Mouse (Mus musculus) embryonic facial prominence, embryonic 13.5 days (tissue): ENCODE measurements around the gene Phkb. TPM values are rescaled to one million over a fixed set of nuclear protein-coding genes. Genes with fewer than 3 reads are reported as not detected.

ENCODE experiments used
- ATAC-seq: fragments of 200-750 bp; cut with Nextera tagmentation; 2 replicates; pipeline ENCODE4 v1.8.0; 2017; ENCODE audit warnings: low read depth; ENCODE audit not compliant: insufficient number of reproducible peaks, insufficient read depth, low FRiP score, low TSS enrichment
- H3K27ac ChIP-seq: fragments of 300-500 bp; sonication (generic); 2 replicates; pipeline ENCODE4 v1.5.1; 2015; ENCODE audit warnings: moderate library complexity, mild to moderate bottlenecking, inconsistent platforms
- H3K27me3 ChIP-seq: fragments of 300-500 bp; sonication (generic); 2 replicates; pipeline ENCODE4 v1.6.1; 2015; ENCODE audit warnings: mild to moderate bottlenecking, inconsistent platforms
- H3K36me3 ChIP-seq: fragments of 300-500 bp; sonication (generic); 2 replicates; pipeline ENCODE4 v1.6.1; 2015; ENCODE audit warnings: mild to moderate bottlenecking, inconsistent platforms
- H3K4me1 ChIP-seq: fragments of 300-500 bp; sonication (generic); 2 replicates; pipeline ENCODE4 v1.6.1; 2015; ENCODE audit warnings: inconsistent platforms
- H3K4me2 ChIP-seq: fragments of 300-500 bp; sonication (generic); 2 replicates; pipeline ENCODE4 v1.6.1; 2015; ENCODE audit warnings: moderate library complexity, mild to moderate bottlenecking, inconsistent platforms
- H3K4me3 ChIP-seq: fragments of 300-500 bp; sonication (generic); 2 replicates; pipeline ENCODE4 v1.5.1; 2015; ENCODE audit warnings: mild to moderate bottlenecking, inconsistent platforms
- H3K9ac ChIP-seq: fragments of 300-500 bp; sonication (generic); 2 replicates; pipeline ENCODE4 v1.6.1; 2015; ENCODE audit warnings: mild to moderate bottlenecking, inconsistent platforms
- H3K9me3 ChIP-seq: fragments of 300-500 bp; sonication (generic); 2 replicates; pipeline ENCODE4 v1.6.1; 2016; ENCODE audit warnings: inconsistent platforms
- WGBS: fragments of 180-500 bp; shearing (Covaris S2); methylation state at CpG from one replicate; pipeline ENCODE4 v1.1.7; 2015; ENCODE audit warnings: mixed read lengths; 5-methylcytosine and 5-hydroxymethylcytosine counted together
- polyA plus RNA-seq: library from polyadenylated mRNA; unstranded; fragments of >200 nt; fragmentation: Nextera tagmentation; extraction: Ambion mirVana; gene quantifications from 2 replicates; pipeline ENCODE4 v1.2.1, GENCODE M21; 2015

Gene Phkb
- polyA plus RNA-seq, 1 experiment from 2014 or later, result 46.8 TPM

GRCm38 (mm10) chr8:86042049-86042448 lies 201.3 kb downstream of the Phkb start:
- 16% methylated on average over 2 of the region's 2 CpGs for WGBS
- no peak overlapping the region for H3K4me3 ChIP-seq
- H3K27me3 ChIP-seq, result no peaks in the 10 kb centered on the region
- no peaks in the 10 kb centered on the region for H3K9me3 ChIP-seq
- ATAC-seq, result no peak
- no peaks in the 10 kb centered on the region for H3K4me1 ChIP-seq
- no peak overlapping the region for H3K4me2 ChIP-seq
- peaks cover 10% of the 10 kb centered on the region; the same call in 1 of the 2 replicates for H3K36me3 ChIP-seq
- H3K27ac ChIP-seq, result no peak overlapping the region
- H3K9ac ChIP-seq, result no peak overlapping the region

- H3K27me3 ChIP-seq, result no peaks in the 10 kb centered on the region
- H3K9ac ChIP-seq, result no peak overlapping the region
- H3K9me3 ChIP-seq, result no peaks in the 10 kb centered on the region
- WGBS, result 83% methylated on average over 3 of the region's 3 CpGs
- ATAC-seq, result no peak
- no peak overlapping the region for H3K27ac ChIP-seq
- H3K4me1 ChIP-seq, result no peaks in the 10 kb centered on the region
- H3K4me2 ChIP-seq, result no peak overlapping the region
- no peak overlapping the region for H3K4me3 ChIP-seq
- no peaks in the 10 kb centered on the region for H3K36me3 ChIP-seq
These were observed 210.1 kb downstream of the Phkb start for GRCm38 (mm10) chr8:86050882-86051281.

GRCm38 (mm10) chr8:86052003-86052402 lies 211.2 kb downstream of the Phkb start:
- H3K27ac ChIP-seq, result no peak overlapping the region
- peaks cover 6% of the 10 kb centered on the region for H3K36me3 ChIP-seq
- ATAC-seq, result no peak
- H3K9me3 ChIP-seq, result no peaks in the 10 kb centered on the region
- H3K4me2 ChIP-seq, result no peak overlapping the region
- 89% methylated on average over 4 of the region's 4 CpGs for WGBS
- no peak overlapping the region for H3K4me3 ChIP-seq
- no peak overlapping the region for H3K9ac ChIP-seq
- no peaks in the 10 kb centered on the region for H3K4me1 ChIP-seq
- no peaks in the 10 kb centered on the region for H3K27me3 ChIP-seq

- Histone ChIP-seq H3K9ac (no peak overlapping the region), H3K27ac (no peak overlapping the region), H3K4me2 (no peak overlapping the region), H3K36me3 (peaks cover 42% of the 10 kb centered on the region), H3K9me3 (no peaks in the 10 kb centered on the region), H3K27me3 (no peaks in the 10 kb centered on the region), H3K4me3 (no peak overlapping the region), H3K4me1 (no peaks in the 10 kb centered on the region)
- WGBS, result 88% methylated on average over 5 of the region's 5 CpGs
- ATAC-seq, result no peak
These were observed 217.9 kb downstream of the Phkb start for GRCm38 (mm10) chr8:86058618-86059017.

GRCm38 (mm10) chr8:86059130-86059529 lies 218.4 kb downstream of the Phkb start:
- Histone ChIP-seq H3K4me3 (no peak overlapping the region), H3K4me1 (no peaks in the 10 kb centered on the region), H3K9me3 (no peaks in the 10 kb centered on the region), H3K27ac (no peak overlapping the region), H3K4me2 (no peak overlapping the region), H3K9ac (no peak overlapping the region), H3K36me3 (peaks cover 42% of the 10 kb centered on the region), H3K27me3 (no peaks in the 10 kb centered on the region)
- 62% methylated on average over 5 of the region's 5 CpGs for WGBS
- ATAC-seq, result no peak

GRCm38 (mm10) chr8:86063411-86063810 lies 222.7 kb downstream of the Phkb start:
- Histone ChIP-seq H3K9me3 (no peaks in the 10 kb centered on the region), H3K4me1 (no peaks in the 10 kb centered on the region), H3K9ac (no peak overlapping the region), H3K4me2 (no peak overlapping the region), H3K4me3 (no peak overlapping the region), H3K27me3 (no peaks in the 10 kb centered on the region), H3K27ac (no peak overlapping the region), H3K36me3 (peaks cover 24% of the 10 kb centered on the region)
- no peak for ATAC-seq
- whole genome bisulfite sequencing, result 94% methylated on average over 2 of the region's 2 CpGs

- ATAC-seq, result no peak
- Histone ChIP-seq H3K4me3 (no peak overlapping the region), H3K36me3 (no peaks in the 10 kb centered on the region), H3K27me3 (no peaks in the 10 kb centered on the region), H3K9me3 (no peaks in the 10 kb centered on the region), H3K9ac (no peak overlapping the region), H3K4me2 (no peak overlapping the region), H3K4me1 (no peaks in the 10 kb centered on the region), H3K27ac (no peak overlapping the region)
- WGBS, result 96% methylated on average over 1 of the region's 1 CpGs
These were observed 238.7 kb downstream of the Phkb start for GRCm38 (mm10) chr8:86079433-86079832.

GRCm38 (mm10) chr8:86083346-86083745 lies 242.6 kb downstream of the Phkb start:
- 49% methylated on average over 4 of the region's 4 CpGs for WGBS

GRCm38 (mm10) chr8:86086791-86087190 lies 246.0 kb downstream of the Phkb start:
- no peak overlapping the region for H3K9ac ChIP-seq
- no peak overlapping the region for H3K4me2 ChIP-seq
- H3K27ac ChIP-seq, result no peak overlapping the region
- no peaks in the 10 kb centered on the region for H3K4me1 ChIP-seq
- H3K9me3 ChIP-seq, result no peaks in the 10 kb centered on the region
- ATAC-seq, result no peak
- no peak overlapping the region for H3K4me3 ChIP-seq
- H3K36me3 ChIP-seq, result no peaks in the 10 kb centered on the region
- whole genome bisulfite sequencing, result 77% methylated on average over 2 of the region's 2 CpGs
- no peaks in the 10 kb centered on the region for H3K27me3 ChIP-seq

More at GRCm38 (mm10) chr8:86083346-86083745, 242.6 kb downstream of the Phkb start:
- Histone ChIP-seq H3K36me3 (no peaks in the 10 kb centered on the region), H3K4me3 (no peak overlapping the region), H3K9ac (no peak overlapping the region), H3K27ac (no peak overlapping the region), H3K4me2 (no peak overlapping the region), H3K9me3 (no peaks in the 10 kb centered on the region), H3K4me1 (no peaks in the 10 kb centered on the region), H3K27me3 (no peaks in the 10 kb centered on the region)
- no peak for ATAC-seq

GRCm38 (mm10) chr8:86087468-86087867 lies 246.7 kb downstream of the Phkb start:
- H3K4me1 ChIP-seq, result no peaks in the 10 kb centered on the region
- WGBS, result 81% methylated on average over 1 of the region's 1 CpGs

GRCm38 (mm10) chr8:86090666-86091065 lies 249.9 kb downstream of the Phkb start:
- no peak for ATAC-seq

More at GRCm38 (mm10) chr8:86087468-86087867, 246.7 kb downstream of the Phkb start:
- Histone ChIP-seq H3K9me3 (no peaks in the 10 kb centered on the region), H3K36me3 (no peaks in the 10 kb centered on the region), H3K9ac (no peak overlapping the region), H3K27ac (no peak overlapping the region), H3K4me3 (no peak overlapping the region), H3K4me2 (no peak overlapping the region), H3K27me3 (no peaks in the 10 kb centered on the region)
- ATAC-seq, result no peak

More at GRCm38 (mm10) chr8:86090666-86091065, 249.9 kb downstream of the Phkb start:
- Histone ChIP-seq H3K4me1 (no peaks in the 10 kb centered on the region), H3K9ac (no peak overlapping the region), H3K36me3 (no peaks in the 10 kb centered on the region), H3K27me3 (no peaks in the 10 kb centered on the region), H3K9me3 (no peaks in the 10 kb centered on the region), H3K4me2 (no peak overlapping the region), H3K27ac (no peak overlapping the region), H3K4me3 (no peak overlapping the region)
- WGBS, result 84% methylated on average over 10 of the region's 10 CpGs
